In genomic region chr12:117280790-117281189, GRCm38 (mm10) we compare ENCODE assay signal across 31 mouse cellular contexts.
"Had no signal": no experiment of that assay in that cellular context is flagged by ENCODE, and none has a peak within 500 bp of the region (broad histone marks: within the 10 kb centered on the region; RNA-seq: fewer than 3 reads in every experiment).

No protein-coding gene starts in this region.

- H3K4me1 ChIP-seq: limb, embryonic 10.5 days; limb, embryonic 15.5 days; liver, embryonic 12.5 days; liver, embryonic 13.5 days; liver, embryonic 15.5 days; lung, embryonic 15.5 days; megakaryocyte, embryonic 14.5 days had no signal

- DNase-seq: left cerebral cortex, postnatal 4 days; liver; liver, embryonic 13.5 days; liver, postnatal 0 days; lung, adult 18-20 months; lung, adult 2 months; lung, embryonic 14.5 days; lung, postnatal 10 days; lung, postnatal 14 days; lung, postnatal 36 days; lung, postnatal 4 days; midbrain, embryonic 14.5 days had no signal

- H3K36me3 ChIP-seq: limb, embryonic 10.5 days; limb, embryonic 12.5 days; limb, embryonic 13.5 days; limb, embryonic 15.5 days; liver, embryonic 12.5 days; liver, embryonic 13.5 days; liver, embryonic 15.5 days; lung, embryonic 15.5 days had no signal

- H3K9me3 ChIP-seq: limb, embryonic 10.5 days; limb, embryonic 12.5 days; limb, embryonic 13.5 days; limb, embryonic 15.5 days; liver, embryonic 12.5 days; liver, embryonic 13.5 days; liver, embryonic 15.5 days; lung, embryonic 15.5 days; midbrain, embryonic 12.5 days; midbrain, embryonic 13.5 days; midbrain, embryonic 15.5 days had no signal

- H3K27me3 ChIP-seq: limb, embryonic 15.5 days; liver, embryonic 13.5 days; liver, embryonic 15.5 days; lung, embryonic 15.5 days; megakaryocyte, embryonic 14.5 days; midbrain, embryonic 12.5 days; midbrain, embryonic 13.5 days; midbrain, embryonic 15.5 days had no signal

- H3K4me3 ChIP-seq: limb, embryonic 10.5 days; limb, embryonic 12.5 days; limb, embryonic 13.5 days; limb, embryonic 15.5 days; liver, embryonic 12.5 days; liver, embryonic 13.5 days; liver, embryonic 15.5 days; lung, embryonic 15.5 days; megakaryocyte, embryonic 14.5 days; midbrain, embryonic 10.5 days; midbrain, embryonic 12.5 days; midbrain, embryonic 13.5 days; midbrain, embryonic 15.5 days; myocyte had no signal

- H3K4me2 ChIP-seq: limb, embryonic 12.5 days; limb, embryonic 13.5 days; limb, embryonic 15.5 days; liver, embryonic 11.5 days; liver, embryonic 12.5 days; liver, embryonic 13.5 days; liver, embryonic 15.5 days; lung, embryonic 14.5 days; lung, embryonic 15.5 days; midbrain, embryonic 11.5 days; midbrain, embryonic 12.5 days; midbrain, embryonic 13.5 days; midbrain, embryonic 15.5 days had no signal

- ATAC-seq: liver, embryonic 12.5 days; liver, postnatal 0 days; lung, postnatal 0 days; midbrain, embryonic 13.5 days; midbrain, embryonic 15.5 days; midbrain, embryonic 16.5 days had no signal

- H3K9ac ChIP-seq: limb, embryonic 12.5 days; limb, embryonic 13.5 days; limb, embryonic 15.5 days; liver, embryonic 12.5 days; liver, embryonic 13.5 days; liver, embryonic 14.5 days; liver, embryonic 15.5 days; liver, postnatal 0 days; lung, embryonic 14.5 days; lung, embryonic 15.5 days; midbrain, embryonic 12.5 days; midbrain, embryonic 13.5 days; midbrain, embryonic 15.5 days had no signal

- H3K27ac ChIP-seq: limb, embryonic 10.5 days; limb, embryonic 12.5 days; limb, embryonic 13.5 days; limb, embryonic 15.5 days; liver, embryonic 12.5 days; liver, embryonic 13.5 days; liver, embryonic 14.5 days; liver, embryonic 15.5 days; lung, embryonic 15.5 days; macrophage; midbrain, embryonic 10.5 days had no signal
